Mouse (Mus musculus) limb, embryonic 15.5 days (tissue): Measurements from ENCODE around the gene Igf2. TPM values are rescaled to one million over a fixed set of nuclear protein-coding genes. Genes with fewer than 3 reads are reported as not detected.

Experiments used
- ATAC-seq: fragments of 200-750 bp; cut with Nextera tagmentation; 2 replicates; pipeline ENCODE4 v1.8.0; 2017; ENCODE audit warnings: low read depth, moderate TSS enrichment; ENCODE audit not compliant: insufficient number of reproducible peaks, low FRiP score, low TSS enrichment
- H3K27ac ChIP-seq: fragments of 300-500 bp; sonication (generic); 2 replicates; pipeline ENCODE4 v1.5.1; 2015; ENCODE audit warnings: moderate library complexity, mild to moderate bottlenecking, inconsistent platforms
- H3K27me3 ChIP-seq: fragments of 300-500 bp; sonication (generic); 2 replicates; pipeline ENCODE4 v1.6.1; 2015; ENCODE audit warnings: inconsistent platforms
- H3K36me3 ChIP-seq: fragments of 300-500 bp; sonication (generic); 2 replicates; pipeline ENCODE4 v1.6.1; 2015; ENCODE audit warnings: inconsistent platforms
- H3K4me1 ChIP-seq: fragments of 300-500 bp; sonication (generic); 2 replicates; pipeline ENCODE4 v1.6.1; 2015; ENCODE audit warnings: inconsistent platforms
- H3K4me2 ChIP-seq: fragments of 300-500 bp; sonication (generic); 2 replicates; pipeline ENCODE4 v1.6.1; 2015; ENCODE audit warnings: mild to moderate bottlenecking, inconsistent platforms
- H3K4me3 ChIP-seq: fragments of 300-500 bp; sonication (generic); 2 replicates; pipeline ENCODE4 v1.5.1; 2015; ENCODE audit warnings: mild to moderate bottlenecking, inconsistent platforms
- H3K9ac ChIP-seq: fragments of 300-500 bp; sonication (generic); 2 replicates; pipeline ENCODE4 v1.6.1; 2015; ENCODE audit warnings: inconsistent platforms
- H3K9me3 ChIP-seq: fragments of 300-500 bp; sonication (generic); 2 replicates; pipeline ENCODE4 v1.6.1; 2016; ENCODE audit warnings: inconsistent platforms
- WGBS: fragments of 180-500 bp; shearing (Covaris S2); methylation state at CpG from one replicate; pipeline ENCODE4 v1.1.7; 2015; 5-methylcytosine and 5-hydroxymethylcytosine counted together
- polyA plus RNA-seq: library from polyadenylated mRNA; unstranded; fragments of >200 nt; fragmentation: Nextera tagmentation; extraction: Ambion mirVana; gene quantifications from 2 replicates; pipeline ENCODE4 v1.2.1, GENCODE M21; 2015

Gene Igf2
- 1,279 and 1,432 TPM in 2 replicates for polyA plus RNA-seq

DNA sequence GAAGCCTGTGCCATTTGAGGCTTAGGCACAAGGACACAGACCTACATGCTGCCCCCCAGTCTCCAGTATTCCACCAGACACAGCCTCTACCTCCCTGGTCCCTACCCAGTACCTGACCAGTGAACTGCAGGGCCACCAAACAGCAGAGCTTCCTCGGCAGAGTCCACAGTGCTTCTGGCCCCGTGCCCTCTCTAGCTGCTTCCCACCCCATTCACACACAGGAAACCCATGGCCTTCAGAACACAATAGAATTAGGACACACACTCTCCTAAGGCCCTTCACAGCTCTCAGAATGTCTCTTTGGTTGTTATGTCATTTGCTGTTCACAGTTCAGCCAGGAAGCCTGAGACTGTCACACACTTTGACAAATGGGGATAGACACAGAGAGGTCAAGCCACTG is at the start of gene Igf2:
TSS of gene Igf2 (minus strand) at position 158 of the 400 bp plus-strand sequence.
- peak within 1 kb of the TSS; percentile 39; the same call in 1 of the 2 replicates for H3K27ac ChIP-seq
- 0 out of 2 replicates have a peak, but pooled peaks cover 21% of the 10 kb centered on the region for H3K36me3 ChIP-seq
- H3K4me1 ChIP-seq: peaks cover 17% of the 10 kb centered on the region
- 0 out of 2 replicates have a peak within 1 kb of the TSS, but pooled peaks have one; percentile 5 for H3K4me2 ChIP-seq
- H3K9ac ChIP-seq: no peak within 1 kb of the TSS
- peaks cover 14% of the 10 kb centered on the region for H3K9me3 ChIP-seq
- H3K4me3 ChIP-seq: peak within 1 kb of the TSS; percentile 12; the same call in 1 of the 2 replicates
- WGBS: 66% methylated on average over 2 of the region's 2 CpGs
- no peak for ATAC-seq
- H3K27me3 ChIP-seq: peaks cover 46% of the 10 kb centered on the region

DNA sequence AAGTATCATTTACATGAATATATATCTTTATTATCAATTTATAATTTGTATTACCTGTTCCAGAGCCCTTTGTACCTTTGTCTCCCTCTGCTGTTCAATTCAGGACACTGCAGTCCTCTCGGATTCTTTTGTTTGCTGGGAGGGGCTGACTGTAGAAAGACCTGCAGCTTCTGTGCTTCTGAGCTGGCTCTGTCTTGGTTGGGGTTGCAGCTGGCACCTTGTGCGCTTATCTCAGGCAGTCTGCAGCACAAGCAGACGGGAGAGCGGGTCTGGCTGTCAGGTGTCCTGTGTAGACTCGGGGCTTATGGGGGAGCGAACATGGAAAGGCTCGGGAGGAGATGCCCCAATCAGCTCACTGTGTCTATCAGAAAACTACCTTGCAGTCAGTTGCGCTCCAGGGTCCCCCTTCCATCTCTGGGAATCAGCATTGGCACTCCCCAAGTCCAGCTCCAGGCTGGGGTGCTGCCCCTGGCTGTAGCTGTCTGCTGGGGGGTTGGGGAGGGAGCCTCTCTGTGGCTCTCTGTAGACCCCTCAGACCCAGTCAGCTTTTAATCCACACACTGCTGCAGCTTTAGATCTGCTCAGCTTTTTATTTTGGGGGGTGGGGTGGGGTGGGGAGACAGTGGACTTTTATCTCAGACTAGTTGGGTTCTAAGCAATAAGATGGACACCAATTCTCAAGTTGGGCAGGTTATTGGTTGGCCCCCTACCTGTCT is 48.3 kb upstream of the Igf2 start:
- no peak overlapping the region for H3K9ac ChIP-seq
- peak overlapping the region; percentile 22 for H3K4me3 ChIP-seq
- no peaks in the 10 kb centered on the region for H3K9me3 ChIP-seq
- no peak for ATAC-seq
- H3K27ac ChIP-seq: no peak overlapping the region
- peak overlapping the region; percentile 46 for H3K4me2 ChIP-seq
- H3K27me3 ChIP-seq: no peaks in the 10 kb centered on the region
- H3K4me1 ChIP-seq: peaks cover 3% of the 10 kb centered on the region; the same call in 1 of the 2 replicates
- 18% methylated on average over 8 of the region's 8 CpGs for WGBS
- H3K36me3 ChIP-seq: no peaks in the 10 kb centered on the region

DNA sequence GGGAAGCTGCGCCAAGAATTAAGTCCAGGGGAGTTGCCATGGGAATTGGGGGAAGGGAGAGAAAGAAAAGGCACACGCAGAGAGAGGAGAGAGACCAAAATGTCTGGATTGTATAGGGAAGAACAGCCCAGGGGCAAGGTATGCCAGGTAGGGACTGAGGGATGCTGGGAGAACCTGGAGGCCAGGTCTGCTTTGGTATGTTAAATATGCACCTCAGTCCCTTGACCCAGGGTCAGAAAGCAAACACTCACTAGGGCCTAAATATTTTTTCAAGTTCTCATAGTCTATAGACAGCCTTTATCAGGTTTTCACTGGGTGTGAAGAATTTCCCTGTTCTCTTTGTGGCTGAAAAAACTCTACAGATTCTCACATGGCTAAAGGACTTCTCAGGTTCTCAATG is 40.3 kb upstream of the Igf2 start:
- 31% methylated on average over 2 of the region's 2 CpGs for WGBS
- Histone ChIP-seq H3K4me3 (no peak overlapping the region), H3K4me2 (no peak overlapping the region), H3K36me3 (no peaks in the 10 kb centered on the region), H3K4me1 (0 out of 2 replicates have a peak, but pooled peaks cover 2% of the 10 kb centered on the region), H3K9me3 (no peaks in the 10 kb centered on the region), H3K27me3 (no peaks in the 10 kb centered on the region), H3K27ac (0 out of 2 replicates have a peak overlapping the region, but pooled peaks have one; percentile 17), H3K9ac (no peak overlapping the region)
- no peak for ATAC-seq

DNA sequence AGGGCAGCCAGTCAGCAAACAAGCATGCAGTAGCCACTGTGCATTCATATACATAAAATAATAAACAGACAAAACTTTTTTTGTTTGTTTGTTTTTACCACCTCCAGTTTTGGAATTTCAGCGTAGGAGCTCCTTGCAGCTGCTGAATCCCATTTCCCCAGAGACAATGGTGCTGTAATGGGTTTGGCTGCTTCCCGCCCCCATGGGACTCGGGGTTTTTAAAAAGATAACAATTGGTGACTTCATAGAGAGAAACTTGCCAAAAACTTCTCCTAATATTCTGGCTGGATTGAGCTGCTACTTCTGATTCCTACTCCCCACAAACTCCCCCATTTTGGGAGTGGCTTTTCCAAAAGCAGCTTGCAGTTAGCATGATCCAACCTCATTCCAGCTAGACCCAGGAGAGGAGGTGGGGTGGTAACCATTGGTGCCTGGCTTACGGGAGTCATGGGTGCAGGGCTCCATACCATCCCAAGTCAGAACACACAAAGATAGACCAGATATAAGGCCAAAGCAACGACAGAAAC is 32.8 kb upstream of the Igf2 start:
- 66% methylated on average over 5 of the region's 5 CpGs for WGBS
- H3K36me3 ChIP-seq: no peaks in the 10 kb centered on the region
- H3K27me3 ChIP-seq: no peaks in the 10 kb centered on the region
- H3K9me3 ChIP-seq: no peaks in the 10 kb centered on the region
- no peak overlapping the region for H3K4me2 ChIP-seq
- H3K27ac ChIP-seq: no peak overlapping the region
- H3K9ac ChIP-seq: no peak overlapping the region
- no peak for ATAC-seq
- H3K4me3 ChIP-seq: no peak overlapping the region
- H3K4me1 ChIP-seq: no peaks in the 10 kb centered on the region

DNA sequence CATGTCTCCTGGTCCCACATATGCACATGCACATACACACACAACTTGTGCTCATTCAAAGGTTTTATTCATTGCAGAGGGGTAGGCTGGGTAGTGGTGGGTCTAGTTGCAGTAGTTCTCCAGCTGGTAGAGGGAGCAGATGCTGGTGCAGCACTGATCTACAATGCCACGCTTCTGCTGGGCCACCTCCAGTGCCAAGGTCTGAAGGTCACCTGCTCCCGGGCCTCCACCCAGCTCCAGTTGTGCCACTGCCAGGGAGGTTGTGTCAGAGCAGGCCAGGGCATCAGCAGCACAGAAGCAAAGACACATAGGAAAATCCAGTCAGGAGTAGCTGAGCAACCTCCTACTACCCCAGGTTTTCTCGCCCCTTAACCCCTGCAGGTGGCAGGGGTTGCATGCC is 12.0 kb upstream of the Igf2 start:
- H3K27ac ChIP-seq: no peak overlapping the region
- 82% methylated on average over 3 of the region's 3 CpGs for WGBS

DNA sequence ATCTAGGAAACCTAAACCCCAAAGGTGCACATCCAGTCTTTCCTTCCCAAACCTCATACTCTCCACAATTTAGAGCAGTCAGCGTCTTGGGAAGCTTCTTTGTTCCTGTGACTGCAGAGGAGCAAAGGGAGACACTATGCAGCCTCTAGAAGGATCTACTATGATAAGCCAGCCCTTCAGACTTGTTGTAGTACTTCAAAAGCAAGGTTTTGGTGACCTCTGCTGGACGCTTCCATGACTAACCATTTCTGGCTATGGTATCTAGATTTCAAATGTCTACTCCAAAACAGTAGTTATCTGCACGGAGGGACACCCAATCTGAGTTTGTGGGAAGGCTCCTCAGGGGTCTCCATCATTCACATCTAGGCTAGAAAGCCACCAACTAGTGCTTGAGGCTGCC is 9.0 kb upstream of the Igf2 start:
- ATAC-seq: no peak

More for the DNA sequence above, 12.0 kb upstream of the Igf2 start:
- Histone ChIP-seq H3K4me1 (peaks cover 7% of the 10 kb centered on the region), H3K27me3 (no peaks in the 10 kb centered on the region), H3K4me3 (no peak overlapping the region), H3K4me2 (no peak overlapping the region), H3K9ac (no peak overlapping the region), H3K9me3 (no peaks in the 10 kb centered on the region), H3K36me3 (no peaks in the 10 kb centered on the region)
- ATAC-seq: no peak

DNA sequence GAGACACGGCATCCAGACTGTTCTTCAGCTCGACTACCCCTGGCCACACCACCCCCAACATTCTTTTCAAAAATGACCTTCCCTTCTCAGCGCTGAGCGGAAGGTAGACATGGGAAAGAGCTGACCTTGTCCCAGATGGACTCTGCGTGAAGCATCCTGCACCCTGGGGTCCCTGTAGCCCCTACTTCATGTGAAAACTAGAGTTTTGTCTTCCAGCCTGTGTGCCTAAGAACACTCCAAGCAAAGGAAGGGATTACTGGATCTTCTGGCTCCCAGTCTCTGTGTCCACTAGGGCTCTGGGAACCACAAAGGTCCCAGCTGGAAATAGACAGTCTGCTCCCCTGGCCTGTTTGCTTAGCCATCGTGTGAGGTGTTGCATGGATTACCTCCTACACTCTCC is 8.5 kb upstream of the Igf2 start:
- Histone ChIP-seq H3K4me3 (no peak overlapping the region), H3K27ac (no peak overlapping the region), H3K27me3 (no peaks in the 10 kb centered on the region), H3K4me1 (peaks cover 7% of the 10 kb centered on the region), H3K9ac (no peak overlapping the region), H3K36me3 (no peaks in the 10 kb centered on the region), H3K4me2 (no peak overlapping the region), H3K9me3 (peaks cover 4% of the 10 kb centered on the region)
- WGBS: 70% methylated on average over 6 of the region's 6 CpGs
- no peak for ATAC-seq

More for the DNA sequence above, 9.0 kb upstream of the Igf2 start:
- Histone ChIP-seq H3K27me3 (no peaks in the 10 kb centered on the region), H3K9ac (no peak overlapping the region), H3K27ac (no peak overlapping the region), H3K4me1 (peaks cover 7% of the 10 kb centered on the region), H3K4me3 (no peak overlapping the region), H3K4me2 (no peak overlapping the region), H3K36me3 (no peaks in the 10 kb centered on the region), H3K9me3 (no peaks in the 10 kb centered on the region; the same call in 1 of the 2 replicates)
- 10% methylated on average over 3 of the region's 3 CpGs for WGBS

DNA sequence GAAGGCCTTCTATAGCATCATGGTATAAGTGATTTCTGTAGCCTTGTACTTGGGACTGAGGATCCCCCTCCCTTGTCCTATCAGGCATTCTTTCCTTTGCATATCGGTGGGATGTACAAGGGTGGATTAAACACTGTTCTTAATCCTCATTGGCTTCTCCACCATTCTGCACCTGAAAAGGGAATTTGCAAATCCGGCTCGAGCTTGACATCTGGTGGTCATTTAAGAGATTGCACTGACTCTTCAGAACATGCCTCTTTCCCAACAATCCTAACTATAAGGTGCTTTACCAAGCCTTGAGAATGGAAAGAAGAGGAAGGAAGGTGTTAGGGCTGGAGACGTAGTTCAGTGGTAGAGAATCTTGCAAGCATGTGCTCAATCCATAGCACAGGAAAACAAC is 5.5 kb upstream of the Igf2 start:
- no peak overlapping the region for H3K9ac ChIP-seq
- peaks cover 7% of the 10 kb centered on the region for H3K4me1 ChIP-seq
- no peak for ATAC-seq
- no peaks in the 10 kb centered on the region for H3K27me3 ChIP-seq
- 0 out of 2 replicates have a peak, but pooled peaks cover 16% of the 10 kb centered on the region for H3K36me3 ChIP-seq
- H3K9me3 ChIP-seq: peaks cover 14% of the 10 kb centered on the region
- H3K4me2 ChIP-seq: no peak overlapping the region
- 18% methylated on average over 4 of the region's 4 CpGs for WGBS
- no peak overlapping the region for H3K27ac ChIP-seq
- H3K4me3 ChIP-seq: no peak overlapping the region

DNA sequence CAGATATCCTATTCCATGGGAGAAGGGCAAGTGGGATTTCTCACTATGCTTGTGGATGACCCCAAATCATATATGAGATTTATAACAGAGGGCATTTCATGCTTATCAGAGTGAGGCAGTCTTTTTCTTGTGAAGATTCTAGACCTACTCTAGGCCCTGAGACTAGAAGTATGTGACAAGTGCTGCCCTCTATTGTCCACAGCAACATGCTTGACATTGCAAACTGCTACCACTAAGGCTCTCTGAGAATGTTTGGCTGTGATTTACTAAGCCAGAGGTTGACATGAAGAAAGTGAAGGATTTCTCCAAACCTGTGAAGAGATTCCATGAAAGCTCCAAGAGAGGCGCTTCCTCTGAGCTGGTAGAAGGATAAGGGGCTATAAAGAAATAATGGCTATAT is 4.5 kb upstream of the Igf2 start:
- Histone ChIP-seq H3K4me3 (no peak overlapping the region), H3K4me2 (no peak overlapping the region), H3K36me3 (0 out of 2 replicates have a peak, but pooled peaks cover 19% of the 10 kb centered on the region), H3K27ac (no peak overlapping the region), H3K4me1 (peaks cover 7% of the 10 kb centered on the region), H3K9me3 (peaks cover 14% of the 10 kb centered on the region), H3K27me3 (peaks cover 9% of the 10 kb centered on the region; the same call in 1 of the 2 replicates), H3K9ac (no peak overlapping the region)
- 97% methylated on average over 1 of the region's 1 CpGs for WGBS
- ATAC-seq: no peak

DNA sequence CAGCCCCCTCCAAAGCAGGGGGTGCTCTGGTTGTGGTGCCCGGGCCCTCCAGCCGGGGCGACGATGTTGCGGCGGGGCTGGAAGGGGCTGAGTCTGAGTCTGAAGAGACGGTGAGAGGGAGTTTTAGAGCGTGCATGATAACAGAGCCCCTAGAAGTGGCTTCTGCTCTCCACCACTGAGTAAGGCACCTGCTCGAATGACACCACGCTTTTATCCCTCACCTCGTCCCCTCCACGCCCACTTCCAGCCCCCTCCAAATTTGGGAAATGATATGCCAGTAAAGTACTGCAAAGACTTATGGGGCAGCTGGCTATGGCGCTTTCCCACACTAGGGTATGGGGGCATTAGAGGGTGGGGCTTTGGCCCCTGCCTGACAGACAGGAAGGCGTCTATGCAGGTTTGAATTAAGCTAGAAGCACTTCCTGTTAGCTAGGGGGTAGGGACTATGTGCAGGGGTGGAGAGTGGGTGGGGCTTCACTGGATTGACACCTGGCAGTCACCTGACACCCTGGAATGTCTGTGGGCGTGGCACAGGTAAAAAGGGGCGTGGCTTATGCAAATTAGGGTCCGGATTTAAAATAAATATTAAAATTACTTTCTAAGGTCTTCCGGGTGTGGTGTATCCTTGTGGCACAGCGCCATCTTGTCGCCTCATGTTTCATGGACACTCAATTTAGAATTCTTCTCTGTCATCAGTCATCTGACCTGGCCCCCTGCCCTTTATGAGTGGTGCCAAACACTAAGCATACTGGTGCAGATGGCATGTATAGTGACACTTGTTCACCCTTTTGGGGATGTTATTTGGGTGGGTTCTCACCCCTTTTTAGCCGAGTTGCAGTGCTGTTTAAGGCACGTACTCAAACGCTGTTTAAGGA is 3.4 kb upstream of the Igf2 start, which contains the start of gene Gm49394:
TSS of gene Gm49394 (minus strand) at position 192 of the 875 bp plus-strand sequence.
- Histone ChIP-seq H3K27ac (no peak within 1 kb of the TSS), H3K9me3 (peaks cover 14% of the 10 kb centered on the region), H3K4me1 (peaks cover 8% of the 10 kb centered on the region), H3K4me3 (no peak within 1 kb of the TSS), H3K4me2 (no peak within 1 kb of the TSS), H3K9ac (no peak within 1 kb of the TSS), H3K36me3 (0 out of 2 replicates have a peak, but pooled peaks cover 21% of the 10 kb centered on the region), H3K27me3 (peaks cover 20% of the 10 kb centered on the region)
- no peak for ATAC-seq
- 83% methylated on average over 23 of the region's 23 CpGs for WGBS

DNA sequence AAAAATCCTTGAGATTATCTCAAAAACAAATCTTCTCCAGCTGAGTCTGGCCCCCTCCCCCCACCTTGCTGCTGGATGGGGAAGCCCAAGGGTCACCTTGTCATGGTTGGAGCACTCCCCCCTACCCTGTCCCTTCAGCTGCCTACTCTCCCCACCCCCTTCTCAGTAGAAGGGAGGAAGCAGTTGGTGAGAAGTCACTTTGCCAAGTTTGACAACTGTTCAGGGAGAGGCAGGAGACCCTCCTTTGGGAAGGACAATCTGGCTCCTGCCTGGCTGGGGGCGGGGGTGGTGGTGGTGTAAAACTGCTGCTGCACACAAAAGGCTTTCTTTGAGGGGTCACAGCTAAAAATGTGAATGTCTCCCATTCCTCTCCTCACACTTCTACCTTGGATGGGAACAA is 1.7 kb upstream of the Igf2 start:
- peaks cover 35% of the 10 kb centered on the region for H3K27me3 ChIP-seq
- 84% methylated on average over 1 of the region's 1 CpGs for WGBS
- H3K4me2 ChIP-seq: no peak overlapping the region
- H3K4me3 ChIP-seq: no peak overlapping the region
- no peak overlapping the region for H3K9ac ChIP-seq
- no peak for ATAC-seq
- peaks cover 17% of the 10 kb centered on the region for H3K4me1 ChIP-seq
- no peak overlapping the region for H3K27ac ChIP-seq
- H3K9me3 ChIP-seq: peaks cover 14% of the 10 kb centered on the region
- H3K36me3 ChIP-seq: 0 out of 2 replicates have a peak, but pooled peaks cover 21% of the 10 kb centered on the region
